Mouse (Mus musculus) liver, embryonic 12.5 days (tissue): ENCODE measurements around the gene Fam163b. TPM values are rescaled to one million over a fixed set of nuclear protein-coding genes. Genes with fewer than 3 reads are reported as not detected.

ENCODE experiments used
- ATAC-seq: fragments of 200-750 bp; cut with Nextera tagmentation; 2 replicates; pipeline ENCODE4 v1.8.0; 2017; ENCODE audit warnings: moderate number of reproducible peaks, mild to moderate bottlenecking, moderate library complexity
- H3K27ac ChIP-seq: fragments of 300-500 bp; sonication (generic); 2 replicates; pipeline ENCODE4 v1.5.1; 2016; ENCODE audit warnings: mild to moderate bottlenecking
- H3K27me3 ChIP-seq: fragments of 300-500 bp; sonication (generic); replicated peaks from 2 replicates; pipeline ENCODE4 v1.6.1; 2016; ENCODE audit warnings: mild to moderate bottlenecking, moderate library complexity
- H3K36me3 ChIP-seq: fragments of 300-500 bp; sonication (generic); 2 replicates; pipeline ENCODE4 v1.6.1; 2016; ENCODE audit warnings: mild to moderate bottlenecking, moderate library complexity
- H3K4me1 ChIP-seq: fragments of 300-500 bp; sonication (generic); 2 replicates; pipeline ENCODE4 v1.6.1; 2016
- H3K4me2 ChIP-seq: fragments of 300-500 bp; sonication (generic); 2 replicates; pipeline ENCODE4 v1.6.1; 2016; ENCODE audit warnings: mild to moderate bottlenecking, moderate library complexity
- H3K4me3 ChIP-seq: fragments of 300-500 bp; sonication (generic); 2 replicates; pipeline ENCODE4 v1.5.1; 2016; ENCODE audit warnings: mild to moderate bottlenecking, moderate library complexity
- H3K9ac ChIP-seq: fragments of 300-500 bp; sonication (generic); 2 replicates; pipeline ENCODE4 v1.6.1; 2016; ENCODE audit warnings: mild to moderate bottlenecking, moderate library complexity
- H3K9me3 ChIP-seq: fragments of 300-500 bp; sonication (generic); replicated peaks from 2 replicates; pipeline ENCODE4 v1.6.1; 2016; ENCODE audit warnings: mild to moderate bottlenecking, moderate library complexity
- WGBS: fragments of 180-500 bp; shearing (Covaris S2); methylation state at CpG from one replicate; pipeline ENCODE4 v1.1.7; 2016; ENCODE audit not compliant: insufficient replicate concordance; 5-methylcytosine and 5-hydroxymethylcytosine counted together
- polyA plus RNA-seq: library from polyadenylated mRNA; unstranded; fragments of >200 nt; fragmentation: Nextera tagmentation; extraction: Ambion mirVana; gene quantifications from 2 replicates; pipeline ENCODE4 v1.2.1, GENCODE M21; 2016

The Fam163b gene
- polyA plus RNA-seq, 1 experiment from 2014 or later, result 0.08 TPM

- 0 out of 2 replicates have a peak, but pooled peaks cover 5% of the 10 kb centered on the region for H3K4me1 ChIP-seq
- 0 out of 2 replicates have a peak, but pooled peaks cover 5% of the 10 kb centered on the region for H3K27me3 ChIP-seq
- no peak overlapping the region for H3K27ac ChIP-seq
- H3K9ac ChIP-seq, result no peak overlapping the region
- no peaks in the 10 kb centered on the region for H3K9me3 ChIP-seq
- H3K36me3 ChIP-seq, result no peaks in the 10 kb centered on the region
- no peak for ATAC-seq
- H3K4me2 ChIP-seq, result no peak overlapping the region
- WGBS, result 44% methylated on average over 3 of the region's 3 CpGs
- no peak overlapping the region for H3K4me3 ChIP-seq
These were observed 13.3 kb downstream of the Fam163b start for GRCm38 (mm10) chr2:27128990-27129389.

GRCm38 (mm10) chr2:27126496-27126895, 15.8 kb downstream of the Fam163b start:
- no peaks in the 10 kb centered on the region for H3K9me3 ChIP-seq
- H3K4me2 ChIP-seq, result no peak overlapping the region
- no peak for ATAC-seq
- WGBS, result 46% methylated on average over 4 of the region's 4 CpGs
- H3K36me3 ChIP-seq, result no peaks in the 10 kb centered on the region
- H3K4me3 ChIP-seq, result no peak overlapping the region
- 0 out of 2 replicates have a peak, but pooled peaks cover 5% of the 10 kb centered on the region for H3K4me1 ChIP-seq
- H3K27me3 ChIP-seq, result 0 out of 2 replicates have a peak, but pooled peaks cover 5% of the 10 kb centered on the region
- no peak overlapping the region for H3K27ac ChIP-seq
- H3K9ac ChIP-seq, result no peak overlapping the region

- 0 out of 2 replicates have a peak, but pooled peaks cover 5% of the 10 kb centered on the region for H3K4me1 ChIP-seq
- H3K27ac ChIP-seq, result no peak overlapping the region
- ATAC-seq, result no peak
- no peak overlapping the region for H3K4me2 ChIP-seq
- 0 out of 2 replicates have a peak, but pooled peaks cover 5% of the 10 kb centered on the region for H3K27me3 ChIP-seq
- H3K36me3 ChIP-seq, result no peaks in the 10 kb centered on the region
- WGBS, result 30% methylated on average over 10 of the region's 10 CpGs
- H3K9ac ChIP-seq, result no peak overlapping the region
- no peaks in the 10 kb centered on the region for H3K9me3 ChIP-seq
- H3K4me3 ChIP-seq, result no peak overlapping the region
These were observed 16.3 kb downstream of the Fam163b start for GRCm38 (mm10) chr2:27125979-27126378.

GRCm38 (mm10) chr2:27123121-27123520, 19.2 kb downstream of the Fam163b start:
- H3K9me3 ChIP-seq, result no peaks in the 10 kb centered on the region
- H3K27ac ChIP-seq, result no peak overlapping the region
- H3K4me1 ChIP-seq, result 0 out of 2 replicates have a peak, but pooled peaks cover 5% of the 10 kb centered on the region
- 62% methylated on average over 4 of the region's 4 CpGs for WGBS
- H3K36me3 ChIP-seq, result no peaks in the 10 kb centered on the region
- H3K9ac ChIP-seq, result no peak overlapping the region
- H3K4me3 ChIP-seq, result no peak overlapping the region
- H3K27me3 ChIP-seq, result 0 out of 2 replicates have a peak, but pooled peaks cover 5% of the 10 kb centered on the region
- no peak overlapping the region for H3K4me2 ChIP-seq
- ATAC-seq, result no peak

GRCm38 (mm10) chr2:27122578-27122977, 19.7 kb downstream of the Fam163b start:
- Histone ChIP-seq H3K9ac (no peak overlapping the region), H3K27ac (no peak overlapping the region), H3K9me3 (no peaks in the 10 kb centered on the region), H3K4me3 (no peak overlapping the region), H3K27me3 (0 out of 2 replicates have a peak, but pooled peaks cover 5% of the 10 kb centered on the region), H3K4me1 (0 out of 2 replicates have a peak, but pooled peaks cover 5% of the 10 kb centered on the region), H3K4me2 (no peak overlapping the region), H3K36me3 (no peaks in the 10 kb centered on the region)
- 61% methylated on average over 9 of the region's 9 CpGs for WGBS
- ATAC-seq, result no peak

- H3K27me3 ChIP-seq, result no peaks in the 10 kb centered on the region
- no peak overlapping the region for H3K9ac ChIP-seq
- no peaks in the 10 kb centered on the region for H3K9me3 ChIP-seq
- no peak overlapping the region for H3K4me3 ChIP-seq
- no peak overlapping the region for H3K4me2 ChIP-seq
- H3K36me3 ChIP-seq, result no peaks in the 10 kb centered on the region
- WGBS, result 14% methylated on average over 9 of the region's 9 CpGs
- ATAC-seq, result no peak
- H3K4me1 ChIP-seq, result 0 out of 2 replicates have a peak, but pooled peaks cover 5% of the 10 kb centered on the region
- H3K27ac ChIP-seq, result no peak overlapping the region
These were observed 20.5 kb downstream of the Fam163b start for GRCm38 (mm10) chr2:27121626-27122355.

- Histone ChIP-seq H3K4me2 (no peak overlapping the region), H3K27ac (no peak overlapping the region), H3K36me3 (no peaks in the 10 kb centered on the region), H3K27me3 (no peaks in the 10 kb centered on the region), H3K9me3 (no peaks in the 10 kb centered on the region), H3K4me3 (no peak overlapping the region), H3K9ac (no peak overlapping the region), H3K4me1 (no peaks in the 10 kb centered on the region)
- no peak for ATAC-seq
- 68% methylated on average over 8 of the region's 8 CpGs for WGBS
These were observed 22.1 kb downstream of the Fam163b start for GRCm38 (mm10) chr2:27120241-27120641.

GRCm38 (mm10) chr2:27119766-27120165, 22.5 kb downstream of the Fam163b start:
- no peak for ATAC-seq
- no peak overlapping the region for H3K9ac ChIP-seq
- H3K27me3 ChIP-seq, result no peaks in the 10 kb centered on the region
- H3K4me2 ChIP-seq, result no peak overlapping the region
- H3K4me1 ChIP-seq, result no peaks in the 10 kb centered on the region
- H3K27ac ChIP-seq, result no peak overlapping the region
- no peaks in the 10 kb centered on the region for H3K9me3 ChIP-seq
- no peaks in the 10 kb centered on the region for H3K36me3 ChIP-seq
- H3K4me3 ChIP-seq, result no peak overlapping the region
- WGBS, result 71% methylated on average over 2 of the region's 2 CpGs

GRCm38 (mm10) chr2:27118452-27118851, 23.8 kb downstream of the Fam163b start:
- Histone ChIP-seq H3K4me1 (no peaks in the 10 kb centered on the region), H3K4me3 (no peak overlapping the region), H3K9ac (no peak overlapping the region), H3K27ac (no peak overlapping the region), H3K36me3 (no peaks in the 10 kb centered on the region), H3K4me2 (no peak overlapping the region), H3K27me3 (no peaks in the 10 kb centered on the region), H3K9me3 (no peaks in the 10 kb centered on the region)
- 44% methylated on average over 4 of the region's 4 CpGs for WGBS
- ATAC-seq, result no peak

GRCm38 (mm10) chr2:27114169-27114568, 28.1 kb downstream of the Fam163b start:
- 0 out of 2 replicates have a peak, but pooled peaks cover 5% of the 10 kb centered on the region for H3K27me3 ChIP-seq
- no peak overlapping the region for H3K4me2 ChIP-seq
- H3K9ac ChIP-seq, result no peak overlapping the region
- WGBS, result 74% methylated on average over 10 of the region's 10 CpGs
- H3K36me3 ChIP-seq, result no peaks in the 10 kb centered on the region
- no peak overlapping the region for H3K27ac ChIP-seq
- H3K4me1 ChIP-seq, result no peaks in the 10 kb centered on the region
- no peaks in the 10 kb centered on the region for H3K9me3 ChIP-seq
- ATAC-seq, result no peak
- H3K4me3 ChIP-seq, result no peak overlapping the region

GRCm38 (mm10) chr2:27112585-27112984, 29.7 kb downstream of the Fam163b start:
- Histone ChIP-seq H3K27ac (no peak overlapping the region), H3K9me3 (no peaks in the 10 kb centered on the region), H3K4me2 (no peak overlapping the region), H3K9ac (no peak overlapping the region), H3K36me3 (no peaks in the 10 kb centered on the region), H3K4me3 (no peak overlapping the region), H3K27me3 (0 out of 2 replicates have a peak, but pooled peaks cover 9% of the 10 kb centered on the region), H3K4me1 (no peaks in the 10 kb centered on the region)
- no peak for ATAC-seq
- WGBS, result 74% methylated on average over 20 of the region's 20 CpGs

- no peak overlapping the region for H3K27ac ChIP-seq
- no peaks in the 10 kb centered on the region for H3K36me3 ChIP-seq
- no peak overlapping the region for H3K4me3 ChIP-seq
- H3K4me2 ChIP-seq, result no peak overlapping the region
- no peaks in the 10 kb centered on the region for H3K9me3 ChIP-seq
- WGBS, result 64% methylated on average over 5 of the region's 5 CpGs
- H3K9ac ChIP-seq, result no peak overlapping the region
- no peak for ATAC-seq
- H3K4me1 ChIP-seq, result no peaks in the 10 kb centered on the region
- 0 out of 2 replicates have a peak, but pooled peaks cover 18% of the 10 kb centered on the region for H3K27me3 ChIP-seq
These were observed 33.2 kb downstream of the Fam163b start for GRCm38 (mm10) chr2:27109052-27109451.
